In the genomic region with DNA sequence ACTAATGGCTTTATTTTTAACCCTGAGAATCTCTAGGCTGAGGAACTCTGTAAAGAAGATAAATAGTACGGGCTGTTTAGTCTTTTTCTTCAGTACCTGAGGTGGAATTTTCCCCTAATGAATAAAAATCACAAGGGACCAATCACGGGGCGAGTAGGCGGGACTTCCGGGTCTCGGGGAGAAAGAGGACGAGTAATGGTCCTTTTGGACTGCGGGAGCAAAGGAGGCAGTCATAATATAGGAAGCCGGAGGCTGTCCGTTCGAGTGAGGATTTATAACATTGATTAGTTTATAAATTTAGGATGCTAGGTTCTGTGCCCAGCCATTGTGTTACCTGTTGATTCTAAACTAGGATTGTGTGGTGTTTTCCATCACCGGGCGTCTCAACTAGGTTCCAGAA, we compare ENCODE assay signal across 15 mouse cellular contexts.
DNase-seq lines count a peak whose midpoint lies in the region; ATAC-seq and TF ChIP-seq lines count a peak whose summit lies in the region.
"Had no signal": no experiment of that assay in that cellular context is flagged by ENCODE, and none has a peak within 500 bp of the region (broad histone marks: within the 10 kb centered on the region; RNA-seq: fewer than 3 reads in every experiment).

No protein-coding gene starts in this region.

- TF ChIP-seq EP300 in liver, postnatal 0 days (IDR thresholded peaks at IDR 0.05; ENCODE audit: low read depth) = no peak

- H3K4me3 ChIP-seq in forebrain, embryonic 12.5 days (replicated peaks) = no peak overlapping the region
- H3K4me3 ChIP-seq in forebrain, embryonic 13.5 days = no peak overlapping the region
- no peak overlapping the region for H3K4me3 ChIP-seq in liver, embryonic 12.5 days
- H3K4me3 ChIP-seq in liver, postnatal 0 days (ENCODE audit: low read depth, low read length) = no peak overlapping the region
- H3K4me3 ChIP-seq in E14TG2a.4 (replicated peaks; ENCODE audit: low read length) = peak overlapping the region; percentile 76
- no peak overlapping the region for H3K4me3 ChIP-seq in intestine, embryonic 15.5 days (replicated peaks)
- H3K4me3 ChIP-seq: heart, embryonic 15.5 days had no signal

- TF ChIP-seq CTCF in liver, postnatal 0 days (IDR thresholded peaks at IDR 0.05; ENCODE audit: low read depth) = no peak
- no peak for TF ChIP-seq CTCF in E14TG2a.4 (conservative IDR thresholded peaks at IDR 0.05; ENCODE audit: low read length)

- ATAC-seq in forebrain, embryonic 12.5 days (ENCODE audit: low FRiP score) = no peak
- no peak for ATAC-seq in forebrain, embryonic 13.5 days
- no peak for ATAC-seq in liver, embryonic 12.5 days
- ATAC-seq in liver, postnatal 0 days = no peak
- ATAC-seq in intestine, embryonic 15.5 days = no peak
- ATAC-seq: activated CD4-positive, CD25-positive, alpha-beta regulatory T cell, adult 4 months had no signal

- H3K4me1 ChIP-seq in forebrain, embryonic 12.5 days = no peaks in the 10 kb centered on the region
- no peaks in the 10 kb centered on the region for H3K4me1 ChIP-seq in forebrain, embryonic 13.5 days
- peaks cover 7% of the 10 kb centered on the region; the same call in 1 of the 2 replicates for H3K4me1 ChIP-seq in liver, embryonic 12.5 days
- H3K4me1 ChIP-seq in liver, postnatal 0 days (ENCODE audit: insufficient read depth) = 0 out of 2 replicates have a peak, but pooled peaks cover 2% of the 10 kb centered on the region
- H3K4me1 ChIP-seq in E14TG2a.4 (replicated peaks; ENCODE audit: low read depth, low read length) = peaks cover 81% of the 10 kb centered on the region
- H3K4me1 ChIP-seq in intestine, embryonic 15.5 days (replicated peaks) = no peaks in the 10 kb centered on the region

- no peak overlapping the region for H3K27ac ChIP-seq in forebrain, embryonic 12.5 days
- no peak overlapping the region for H3K27ac ChIP-seq in forebrain, embryonic 13.5 days
- no peak overlapping the region for H3K27ac ChIP-seq in liver, embryonic 12.5 days
- H3K27ac ChIP-seq in liver, postnatal 0 days (ENCODE audit: low read depth) = no peak overlapping the region
- H3K27ac ChIP-seq in intestine, embryonic 15.5 days = no peak overlapping the region
- H3K27ac ChIP-seq: heart, embryonic 15.5 days had no signal

- H3K4me2 ChIP-seq in forebrain, embryonic 12.5 days = peak overlapping the region; percentile 19; the same call in 1 of the 2 replicates
- no peak overlapping the region for H3K4me2 ChIP-seq in forebrain, embryonic 13.5 days
- 0 out of 2 replicates have a peak overlapping the region, but pooled peaks have one; percentile 17 for H3K4me2 ChIP-seq in liver, embryonic 12.5 days
- H3K4me2 ChIP-seq in liver, postnatal 0 days (ENCODE audit: low read depth, low read length) = no peak overlapping the region
- H3K4me2 ChIP-seq in intestine, embryonic 15.5 days (replicated peaks) = 0 out of 2 replicates have a peak overlapping the region, but pooled peaks have one; percentile 3
- H3K4me2 ChIP-seq: heart, embryonic 15.5 days had no signal

- no peaks in the 10 kb centered on the region for H3K36me3 ChIP-seq in forebrain, embryonic 12.5 days (replicated peaks)
- H3K36me3 ChIP-seq in forebrain, embryonic 13.5 days (ENCODE audit: poor library complexity, severe bottlenecking) = no peaks in the 10 kb centered on the region
- peaks cover 6% of the 10 kb centered on the region for H3K36me3 ChIP-seq in liver, embryonic 12.5 days
- H3K36me3 ChIP-seq in liver, postnatal 0 days (replicated peaks; ENCODE audit: insufficient read depth, low read length) = peaks cover 10% of the 10 kb centered on the region; the same call in 1 of the 2 replicates
- H3K36me3 ChIP-seq in E14TG2a.4 (ENCODE audit: insufficient read depth, low read length) = peaks cover 77% of the 10 kb centered on the region
- no peaks in the 10 kb centered on the region for H3K36me3 ChIP-seq in intestine, embryonic 15.5 days

- DNase-seq in liver, postnatal 0 days = no peak
- no peak for DNase-seq in cerebellum, postnatal 25 days
- DNase-seq in layer of hippocampus, postnatal 36 days = no peak
- DNase-seq: cerebellum, adult 8-10 months; left cerebral cortex, postnatal 4 days; lung, adult 18-20 months; right cerebral cortex, postnatal 14 days; thymus, postnatal 14 days had no signal

- H3K27me3 ChIP-seq in forebrain, embryonic 12.5 days = no peaks in the 10 kb centered on the region; the same call in 1 of the 2 replicates
- H3K27me3 ChIP-seq in forebrain, embryonic 13.5 days = no peaks in the 10 kb centered on the region
- H3K27me3 ChIP-seq in liver, embryonic 12.5 days (replicated peaks) = no peaks in the 10 kb centered on the region
- no peaks in the 10 kb centered on the region for H3K27me3 ChIP-seq in liver, postnatal 0 days (ENCODE audit: insufficient read depth, low read length)
- H3K27me3 ChIP-seq in E14TG2a.4 (ENCODE audit: insufficient read depth, low read length) = no peaks in the 10 kb centered on the region
- no peaks in the 10 kb centered on the region for H3K27me3 ChIP-seq in intestine, embryonic 15.5 days (replicated peaks)
- H3K27me3 ChIP-seq: heart, embryonic 15.5 days had no signal

- WGBS in forebrain, embryonic 12.5 days = 67% methylated on average over 13 of the region's 13 CpGs
- WGBS in forebrain, embryonic 13.5 days = 67% methylated on average over 13 of the region's 13 CpGs
- WGBS in liver, embryonic 12.5 days (ENCODE audit: insufficient replicate concordance) = 70% methylated on average over 13 of the region's 13 CpGs
- WGBS in liver, postnatal 0 days (ENCODE audit: insufficient replicate concordance) = 76% methylated on average over 13 of the region's 13 CpGs
- WGBS in intestine, embryonic 15.5 days = 59% methylated on average over 13 of the region's 13 CpGs

- H3K9me3 ChIP-seq in forebrain, embryonic 12.5 days = no peaks in the 10 kb centered on the region
- no peaks in the 10 kb centered on the region for H3K9me3 ChIP-seq in forebrain, embryonic 13.5 days (replicated peaks)
- H3K9me3 ChIP-seq in liver, embryonic 12.5 days (replicated peaks) = no peaks in the 10 kb centered on the region
- no peaks in the 10 kb centered on the region for H3K9me3 ChIP-seq in liver, postnatal 0 days (ENCODE audit: low read length)
- no peaks in the 10 kb centered on the region for H3K9me3 ChIP-seq in E14TG2a.4 (ENCODE audit: low read length)
- H3K9me3 ChIP-seq in intestine, embryonic 15.5 days = no peaks in the 10 kb centered on the region
- H3K9me3 ChIP-seq: heart, embryonic 15.5 days had no signal

- no peak overlapping the region for H3K9ac ChIP-seq in forebrain, embryonic 12.5 days
- no peak overlapping the region for H3K9ac ChIP-seq in forebrain, embryonic 13.5 days
- no peak overlapping the region for H3K9ac ChIP-seq in liver, embryonic 12.5 days
- no peak overlapping the region for H3K9ac ChIP-seq in liver, postnatal 0 days (replicated peaks)
- no peak overlapping the region for H3K9ac ChIP-seq in intestine, embryonic 15.5 days
- H3K9ac ChIP-seq: heart, embryonic 15.5 days had no signal

Comparison
In these comparisons a context has a peak if more than half of its experiments do, and no peak if none do; other contexts are left out.
1. H3K4me2 ChIP-seq: peak in forebrain, embryonic 12.5 days (single experiment), liver, embryonic 12.5 days (single experiment) and intestine, embryonic 15.5 days (single experiment); none in forebrain, embryonic 13.5 days (single experiment) and liver, postnatal 0 days (single experiment).